Mouse (Mus musculus): Measurements from ENCODE around the gene Tnni3k.

DNA sequence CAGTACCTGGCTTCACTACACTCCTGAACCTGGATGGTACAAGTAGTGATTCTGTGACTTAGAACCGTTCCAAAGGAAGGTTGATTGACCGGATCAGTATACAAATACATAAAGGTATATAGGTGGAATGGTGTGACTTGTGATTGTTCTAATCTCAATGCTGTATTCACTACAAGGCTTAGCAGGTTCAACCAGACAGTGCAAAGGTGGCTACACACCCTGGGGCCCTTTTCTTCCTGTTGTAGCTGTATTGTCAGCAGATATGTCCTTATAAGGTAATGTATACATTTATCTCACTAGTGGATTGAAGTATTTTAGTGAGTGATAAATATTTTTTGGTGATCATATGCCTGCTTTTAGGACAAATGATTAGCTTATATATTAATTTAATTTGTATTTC, 310.9 kb downstream of the Tnni3k start:
- TF ChIP-seq ZC3H11A (IDR thresholded peaks at IDR 0.05; ENCODE audit: borderline replicate concordance, low read depth, low read length) (no peak), CHD2 (IDR thresholded peaks at IDR 0.05; ENCODE audit: low read depth, low read length) (no peak), ZNF384 (IDR thresholded peaks at IDR 0.05; ENCODE audit: low read depth, low read length) (no peak), MAFK (IDR thresholded peaks at IDR 0.05; ENCODE audit: insufficient read depth, low read depth, low read length) (no peak), HCFC1 (IDR thresholded peaks at IDR 0.05; ENCODE audit: borderline replicate concordance, insufficient read depth, low read length) (no peak)
